Mouse (Mus musculus) midbrain, embryonic 15.5 days (tissue): ENCODE data around the gene Ttc38. TPM values are rescaled to one million over a fixed set of nuclear protein-coding genes. Genes with fewer than 3 reads are reported as not detected.
A peak's percentile ranks its signal among the peaks of the same experiment; 100 is the strongest.

Source experiments
- ATAC-seq: fragments of 200-750 bp; cut with Nextera tagmentation; replicated peaks from 2 replicates; pipeline ENCODE4 v1.8.0; 2017; ENCODE audit warnings: moderate TSS enrichment
- H3K27ac ChIP-seq: fragments of 300-500 bp; sonication (generic); 2 replicates; pipeline ENCODE4 v1.5.1; 2015; ENCODE audit warnings: mild to moderate bottlenecking, inconsistent platforms
- H3K27me3 ChIP-seq: fragments of 300-500 bp; sonication (generic); replicated peaks from 2 replicates; pipeline ENCODE4 v1.6.1; 2015; ENCODE audit warnings: inconsistent platforms
- H3K36me3 ChIP-seq: fragments of 300-500 bp; sonication (generic); replicated peaks from 2 replicates; pipeline ENCODE4 v1.6.1; 2015; ENCODE audit warnings: inconsistent platforms
- H3K4me1 ChIP-seq: fragments of 300-500 bp; sonication (generic); 2 replicates; pipeline ENCODE4 v1.6.1; 2015; ENCODE audit warnings: inconsistent platforms
- H3K4me2 ChIP-seq: fragments of 300-500 bp; sonication (generic); 2 replicates; pipeline ENCODE4 v1.6.1; 2015; ENCODE audit warnings: inconsistent platforms, mild to moderate bottlenecking, moderate library complexity
- H3K4me3 ChIP-seq: fragments of 300-500 bp; sonication (generic); 2 replicates; pipeline ENCODE4 v1.5.1; 2015; ENCODE audit warnings: mild to moderate bottlenecking, inconsistent platforms
- H3K9ac ChIP-seq: fragments of 300-500 bp; sonication (generic); 2 replicates; pipeline ENCODE4 v1.6.1; 2015; ENCODE audit warnings: mild to moderate bottlenecking, inconsistent platforms
- H3K9me3 ChIP-seq: fragments of 300-500 bp; sonication (generic); 2 replicates; pipeline ENCODE4 v1.6.1; 2016; ENCODE audit warnings: inconsistent platforms
- WGBS: fragments of 180-500 bp; shearing (Covaris S2); methylation state at CpG from one replicate; pipeline ENCODE4 v1.1.7; 2015; ENCODE audit warnings: mixed read lengths; 5-methylcytosine and 5-hydroxymethylcytosine counted together
- polyA plus RNA-seq: library from polyadenylated mRNA; unstranded; fragments of >200 nt; fragmentation: Nextera tagmentation; extraction: Ambion mirVana; gene quantifications from 2 replicates; pipeline ENCODE4 v1.2.1, GENCODE M21; 2015

Ttc38 gene
- polyA plus RNA-seq, 1 experiment from 2014 or later, result 3.3 TPM

DNA sequence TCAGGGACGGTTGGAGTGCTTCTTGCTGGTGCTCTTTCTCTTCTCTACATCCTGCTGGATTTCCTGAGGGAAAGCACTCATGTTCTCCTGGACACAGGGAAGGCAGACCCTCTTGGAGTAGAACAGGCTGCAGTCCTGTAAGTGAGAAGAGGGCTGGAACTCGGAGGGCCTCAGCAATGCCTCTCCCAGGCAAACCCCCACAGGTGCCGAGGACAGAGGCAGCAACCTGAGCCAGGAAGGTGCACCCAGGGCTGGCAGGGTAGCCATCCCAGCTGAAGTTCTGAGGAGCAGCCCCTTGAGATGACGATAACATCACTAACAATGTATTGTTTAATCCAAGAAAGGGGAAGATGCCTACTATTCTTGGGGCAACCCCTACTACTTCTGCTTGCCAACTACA lies 24.7 kb upstream of the Ttc38 start:
- WGBS, result 81% methylated on average over 4 of the region's 4 CpGs
- H3K9me3 ChIP-seq, result no peaks in the 10 kb centered on the region

DNA sequence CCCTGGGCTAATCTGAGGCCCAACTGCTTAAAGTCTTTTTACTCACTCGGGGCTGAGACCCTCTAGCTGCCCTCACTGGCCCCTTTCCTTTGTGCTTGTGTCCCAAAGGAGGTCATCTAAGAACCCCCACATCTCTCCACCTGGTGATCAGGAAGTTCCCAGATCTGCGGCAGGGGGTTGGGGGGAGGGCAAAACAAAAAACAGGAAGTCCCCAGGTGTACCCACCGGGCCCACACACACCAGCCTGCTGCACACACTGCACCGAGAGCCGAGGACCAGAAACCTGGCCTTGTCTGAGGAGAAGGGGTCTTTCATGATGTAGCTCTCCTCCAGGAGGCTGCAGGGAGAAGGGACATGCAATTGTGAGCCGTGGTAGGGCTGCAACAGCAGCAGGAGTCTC lies 24.1 kb upstream of the Ttc38 start:
- Histone ChIP-seq H3K36me3 (no peaks in the 10 kb centered on the region), H3K9ac (no peak overlapping the region), H3K4me1 (peaks cover 15% of the 10 kb centered on the region), H3K4me2 (no peak overlapping the region), H3K4me3 (no peak overlapping the region), H3K27ac (no peak overlapping the region), H3K27me3 (no peaks in the 10 kb centered on the region), H3K9me3 (no peaks in the 10 kb centered on the region)
- WGBS, result 73% methylated on average over 6 of the region's 6 CpGs
- ATAC-seq, result no peak

More for the DNA sequence above, 24.7 kb upstream of the Ttc38 start:
- no peak overlapping the region for H3K9ac ChIP-seq
- H3K4me3 ChIP-seq, result no peak overlapping the region
- H3K27me3 ChIP-seq, result no peaks in the 10 kb centered on the region
- peaks cover 15% of the 10 kb centered on the region for H3K4me1 ChIP-seq
- no peak for ATAC-seq
- H3K4me2 ChIP-seq, result no peak overlapping the region
- H3K36me3 ChIP-seq, result no peaks in the 10 kb centered on the region
- H3K27ac ChIP-seq, result no peak overlapping the region

DNA sequence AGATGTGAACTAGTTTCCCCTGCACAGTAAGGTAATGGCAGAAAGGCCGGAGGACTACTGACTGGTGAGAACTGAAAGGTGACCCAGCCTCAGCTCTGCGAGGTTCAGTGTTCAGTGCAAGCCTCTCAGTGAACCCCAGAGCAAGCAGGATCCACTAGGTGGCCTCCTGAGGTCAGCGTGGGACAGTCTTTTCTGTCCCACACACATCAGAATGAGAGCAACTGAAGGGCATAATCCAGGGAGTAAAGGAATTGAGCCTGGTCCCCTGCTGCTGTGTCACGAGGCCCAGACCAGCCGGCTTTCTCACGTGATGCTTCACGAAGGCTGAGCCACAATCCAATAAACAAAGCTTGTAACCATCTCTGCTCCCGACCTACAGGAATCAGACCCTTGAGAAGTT lies 23.7 kb upstream of the Ttc38 start:
- Histone ChIP-seq H3K27me3 (no peaks in the 10 kb centered on the region), H3K27ac (no peak overlapping the region), H3K4me1 (peaks cover 15% of the 10 kb centered on the region), H3K4me3 (no peak overlapping the region), H3K36me3 (no peaks in the 10 kb centered on the region), H3K9me3 (no peaks in the 10 kb centered on the region), H3K4me2 (no peak overlapping the region), H3K9ac (no peak overlapping the region)
- no peak for ATAC-seq
- WGBS, result 46% methylated on average over 8 of the region's 8 CpGs

DNA sequence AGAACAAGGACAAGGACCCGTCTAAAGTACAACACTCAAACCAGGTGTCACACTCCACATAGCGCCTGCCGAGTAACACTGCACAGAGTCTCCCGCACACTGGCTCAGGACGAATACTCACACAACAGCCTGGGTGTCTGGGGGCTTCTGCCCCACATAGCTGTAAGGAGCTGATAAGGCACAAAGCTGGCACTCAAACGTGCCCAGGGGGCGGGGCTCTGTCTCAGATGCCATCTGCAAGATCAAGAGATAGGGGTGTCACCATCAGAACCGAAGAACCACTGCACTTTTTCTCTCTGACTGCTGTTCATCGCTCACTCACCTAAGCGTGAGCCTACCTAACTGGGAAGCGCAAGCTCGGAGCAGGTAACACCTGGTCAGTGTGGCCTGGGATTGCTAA lies 23.0 kb upstream of the Ttc38 start:
- H3K27ac ChIP-seq, result no peak overlapping the region
- no peak overlapping the region for H3K4me2 ChIP-seq
- peaks cover 15% of the 10 kb centered on the region for H3K4me1 ChIP-seq
- H3K9ac ChIP-seq, result no peak overlapping the region
- H3K36me3 ChIP-seq, result no peaks in the 10 kb centered on the region
- no peak overlapping the region for H3K4me3 ChIP-seq
- 85% methylated on average over 12 of the region's 12 CpGs for WGBS
- no peak for ATAC-seq
- H3K27me3 ChIP-seq, result no peaks in the 10 kb centered on the region
- H3K9me3 ChIP-seq, result no peaks in the 10 kb centered on the region

DNA sequence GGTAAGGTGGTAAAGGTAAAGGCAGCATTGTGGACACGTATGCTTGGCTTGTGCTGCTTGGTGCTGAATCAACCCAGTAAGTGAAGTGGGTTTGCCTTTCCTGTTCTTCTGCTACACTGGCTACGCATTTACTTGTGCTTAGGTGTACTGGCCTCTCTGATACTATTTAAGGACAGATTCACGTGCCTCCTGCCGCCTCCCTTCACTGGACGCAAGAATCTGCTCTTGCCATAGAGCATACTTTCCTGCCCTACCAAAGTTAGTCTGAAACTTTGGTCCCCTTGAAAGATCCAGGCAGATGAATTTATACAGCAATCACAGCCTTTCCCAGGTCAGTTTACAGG lies 21.7 kb upstream of the Ttc38 start:
- Histone ChIP-seq H3K27me3 (no peaks in the 10 kb centered on the region), H3K4me2 (peak overlapping the region; percentile 84), H3K4me3 (peak overlapping the region; percentile 92), H3K27ac (peak overlapping the region; percentile 91; the same call in 1 of the 2 replicates), H3K36me3 (no peaks in the 10 kb centered on the region), H3K9me3 (no peaks in the 10 kb centered on the region), H3K4me1 (peaks cover 15% of the 10 kb centered on the region), H3K9ac (peak overlapping the region; percentile 74; the same call in 1 of the 2 replicates)
- WGBS, result 85% methylated on average over 5 of the region's 5 CpGs
- no peak for ATAC-seq

DNA sequence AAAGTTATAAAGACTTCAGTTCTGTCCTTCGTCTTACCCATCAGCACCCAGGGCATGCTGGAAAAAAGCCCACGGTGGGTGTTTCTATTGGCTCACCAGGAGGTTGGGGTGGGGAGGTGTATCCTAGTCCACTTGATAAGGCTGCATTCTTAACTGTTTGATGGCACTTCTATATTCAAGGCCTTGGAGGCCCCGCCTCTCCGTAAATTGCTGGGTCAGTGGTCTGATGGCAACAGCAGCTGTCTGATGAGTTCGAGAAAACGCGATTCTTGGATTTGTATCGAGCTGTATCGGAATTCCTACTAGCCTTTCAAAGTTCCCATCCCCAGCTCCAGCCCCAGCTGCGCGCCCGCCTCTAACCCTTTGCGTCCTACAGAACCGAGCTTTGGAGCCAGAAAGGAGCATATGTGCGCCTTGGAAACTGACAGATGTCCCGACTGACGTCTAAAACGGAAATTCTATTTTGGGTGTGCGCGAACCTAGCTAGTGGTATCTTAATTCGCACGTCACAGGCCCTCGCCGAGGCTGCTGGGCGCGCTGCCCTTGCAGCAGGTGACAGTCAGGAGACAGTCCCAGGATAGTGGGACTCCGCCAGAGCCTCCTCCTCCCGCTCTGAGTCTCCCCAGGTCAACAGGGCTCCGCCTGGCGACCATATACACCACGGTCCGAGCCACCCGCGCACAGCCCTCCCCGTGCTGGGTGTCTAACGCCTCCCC lies 21.1 kb upstream of the Ttc38 start:
- H3K4me3 ChIP-seq, result peak overlapping the region; percentile 92
- H3K4me2 ChIP-seq, result peak overlapping the region; percentile 84
- no peaks in the 10 kb centered on the region for H3K9me3 ChIP-seq
- peaks cover 15% of the 10 kb centered on the region for H3K4me1 ChIP-seq
- no peaks in the 10 kb centered on the region for H3K27me3 ChIP-seq
- H3K9ac ChIP-seq, result peak overlapping the region; percentile 74
- WGBS, result 5% methylated on average over 35 of the region's 36 CpGs
- H3K36me3 ChIP-seq, result no peaks in the 10 kb centered on the region
- ATAC-seq, result peak; percentile 89
- H3K27ac ChIP-seq, result peak overlapping the region; percentile 91

DNA sequence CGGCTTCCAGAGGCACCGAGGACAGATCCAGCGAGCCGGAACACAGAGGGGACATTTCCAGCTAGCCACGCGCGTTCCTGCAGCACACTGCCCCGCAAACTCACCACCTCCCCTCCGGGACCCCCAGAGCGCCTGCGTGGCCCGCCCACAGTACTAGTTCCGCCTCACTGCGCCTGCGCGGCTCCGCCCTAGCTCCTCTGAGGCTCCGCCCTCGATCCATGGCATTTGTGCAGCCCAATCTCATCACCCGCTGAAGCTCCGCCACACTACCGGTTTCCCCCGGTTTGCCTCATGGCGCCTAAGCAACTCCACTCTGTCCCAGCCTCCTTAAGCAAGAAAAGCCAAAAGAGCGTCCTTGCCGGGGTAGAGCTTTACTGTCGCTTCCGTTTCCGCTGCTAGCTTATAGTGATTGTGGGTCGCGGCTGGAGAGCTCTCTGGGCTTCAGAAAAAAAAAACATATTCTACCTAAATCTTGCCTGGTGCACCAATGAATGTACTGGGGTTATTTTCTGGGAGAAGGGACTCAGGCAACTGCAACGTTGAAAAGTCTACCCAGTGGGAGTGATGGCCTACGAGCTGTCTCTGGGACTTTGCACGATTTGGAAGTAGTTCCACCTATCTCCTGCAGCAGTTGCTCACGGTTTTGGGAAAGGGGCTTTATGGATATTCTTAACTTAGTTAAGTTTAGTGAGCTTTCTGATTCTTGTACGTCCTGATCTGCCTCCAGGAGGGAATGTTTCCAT lies 20.4 kb upstream of the Ttc38 start, which contains the start of gene Cdpf1:
Gene Cdpf1, minus strand, starts transcription at position 163 of the 743 bp plus-strand sequence.
- Histone ChIP-seq H3K27me3 (no peaks in the 10 kb centered on the region), H3K9ac (peak within 1 kb of the TSS; percentile 74), H3K4me1 (peaks cover 15% of the 10 kb centered on the region), H3K27ac (peak within 1 kb of the TSS; percentile 91), H3K36me3 (no peaks in the 10 kb centered on the region), H3K4me2 (peak within 1 kb of the TSS; percentile 84), H3K4me3 (peak within 1 kb of the TSS; percentile 92), H3K9me3 (no peaks in the 10 kb centered on the region)
- ATAC-seq, result peak; percentile 96
- 2% methylated on average over 36 of the region's 36 CpGs for WGBS

DNA sequence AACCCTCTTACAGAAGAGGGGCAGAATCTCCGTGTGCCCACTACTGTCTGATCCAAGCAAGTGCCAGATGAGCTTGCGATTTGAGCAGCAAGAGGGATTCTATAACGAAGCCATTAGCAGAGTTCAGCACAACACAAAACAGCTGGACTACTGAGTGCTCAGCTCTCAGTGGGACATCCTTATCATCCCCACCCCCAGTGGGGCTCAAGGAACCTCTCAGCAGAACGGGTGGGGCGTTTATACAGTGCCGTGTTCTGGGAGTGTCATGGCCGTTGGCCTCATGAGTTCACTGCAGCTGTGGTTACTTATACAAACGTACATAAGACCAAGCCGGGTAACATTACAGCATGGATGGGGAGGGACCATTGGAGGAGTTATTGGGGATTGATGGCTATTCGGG lies 18.7 kb upstream of the Ttc38 start:
- Histone ChIP-seq H3K9me3 (no peaks in the 10 kb centered on the region), H3K4me3 (no peak overlapping the region), H3K27ac (no peak overlapping the region), H3K36me3 (no peaks in the 10 kb centered on the region), H3K4me1 (peaks cover 15% of the 10 kb centered on the region), H3K27me3 (no peaks in the 10 kb centered on the region), H3K9ac (no peak overlapping the region), H3K4me2 (no peak overlapping the region)
- ATAC-seq, result no peak
- 74% methylated on average over 10 of the region's 10 CpGs for WGBS

DNA sequence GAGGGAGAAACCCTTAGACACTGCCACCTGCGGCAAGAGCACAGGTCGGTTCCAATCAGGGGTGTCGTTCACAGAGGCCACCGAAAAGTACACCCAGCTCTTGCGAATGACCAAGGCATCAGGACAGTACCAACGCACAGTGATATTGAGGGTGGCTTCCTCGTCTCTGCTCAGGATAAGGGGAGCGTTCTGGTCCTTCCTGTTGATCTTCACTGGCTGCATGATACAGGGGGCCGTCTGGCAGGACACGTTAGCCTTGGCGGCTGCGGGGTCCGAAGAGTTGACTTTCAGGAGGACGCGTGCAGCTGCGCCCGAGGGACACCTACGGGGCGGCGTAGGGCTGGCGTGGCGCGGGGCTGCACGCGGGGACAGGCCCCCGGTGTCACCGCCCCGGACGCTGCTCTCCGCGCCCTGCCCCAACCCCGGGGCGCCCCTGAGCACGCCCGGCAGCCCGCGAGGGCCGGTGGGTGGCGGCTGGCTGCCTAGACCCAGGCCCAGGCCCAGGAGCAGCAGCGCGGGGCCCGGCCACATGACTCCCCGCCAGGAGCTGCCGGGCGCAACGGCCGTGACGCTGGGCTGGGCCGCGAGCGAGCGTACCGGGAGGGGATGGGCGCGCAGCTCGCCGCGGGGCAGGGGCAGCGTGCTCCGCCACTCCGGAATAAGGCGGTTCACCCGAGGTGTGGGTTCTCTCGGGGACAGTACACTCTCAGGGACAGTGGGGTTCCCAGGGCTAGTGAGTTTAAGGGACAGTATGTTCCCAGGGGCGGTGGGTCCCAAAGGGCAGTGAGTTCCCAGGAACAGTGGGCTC lies 10.7 kb upstream of the Ttc38 start, which contains the start of gene Pkdrej:
Gene Pkdrej, minus strand, starts transcription at position 532 of the 808 bp plus-strand sequence.
- peak; percentile 63; the same call in 1 of the 2 replicates for ATAC-seq
- 2% methylated on average over 62 of the region's 65 CpGs for whole genome bisulfite sequencing
- peak within 1 kb of the TSS; percentile 43 for H3K9ac ChIP-seq

DNA sequence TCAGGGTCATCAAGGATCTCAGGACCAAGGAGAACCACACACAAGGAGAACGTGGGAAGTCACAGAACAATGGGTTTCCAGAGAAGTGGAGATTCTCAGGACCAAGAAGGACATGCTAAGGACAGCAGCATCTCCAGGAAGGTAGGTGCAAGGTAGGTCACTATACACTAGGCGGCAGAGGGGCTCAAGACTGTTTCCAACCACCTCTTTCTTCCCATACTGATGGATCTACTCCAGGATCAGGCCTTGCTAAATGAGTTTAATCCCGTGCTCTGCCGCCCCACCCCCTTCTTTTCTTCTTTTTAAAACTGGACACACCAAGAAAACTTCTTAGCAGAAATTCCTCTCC lies 10.1 kb upstream of the Ttc38 start:
- H3K36me3 ChIP-seq, result no peaks in the 10 kb centered on the region
- H3K4me1 ChIP-seq, result no peaks in the 10 kb centered on the region; the same call in 1 of the 2 replicates
- no peak overlapping the region for H3K27ac ChIP-seq
- 8% methylated on average over 4 of the region's 4 CpGs for WGBS
- H3K4me3 ChIP-seq, result peak overlapping the region; percentile 41
- peak overlapping the region; percentile 43; the same call in 1 of the 2 replicates for H3K9ac ChIP-seq
- peaks cover 13% of the 10 kb centered on the region for H3K27me3 ChIP-seq
- H3K9me3 ChIP-seq, result no peaks in the 10 kb centered on the region
- peak; percentile 66; the same call in 1 of the 2 replicates for ATAC-seq
- H3K4me2 ChIP-seq, result peak overlapping the region; percentile 75

More for the DNA sequence above, 10.7 kb upstream of the Ttc38 start, which contains the start of gene Pkdrej:
- H3K9me3 ChIP-seq, result no peaks in the 10 kb centered on the region
- H3K27me3 ChIP-seq, result peaks cover 13% of the 10 kb centered on the region
- no peak within 1 kb of the TSS for H3K27ac ChIP-seq
- no peaks in the 10 kb centered on the region; the same call in 1 of the 2 replicates for H3K4me1 ChIP-seq
- peak within 1 kb of the TSS; percentile 75 for H3K4me2 ChIP-seq
- H3K36me3 ChIP-seq, result no peaks in the 10 kb centered on the region
- peak within 1 kb of the TSS; percentile 41 for H3K4me3 ChIP-seq

DNA sequence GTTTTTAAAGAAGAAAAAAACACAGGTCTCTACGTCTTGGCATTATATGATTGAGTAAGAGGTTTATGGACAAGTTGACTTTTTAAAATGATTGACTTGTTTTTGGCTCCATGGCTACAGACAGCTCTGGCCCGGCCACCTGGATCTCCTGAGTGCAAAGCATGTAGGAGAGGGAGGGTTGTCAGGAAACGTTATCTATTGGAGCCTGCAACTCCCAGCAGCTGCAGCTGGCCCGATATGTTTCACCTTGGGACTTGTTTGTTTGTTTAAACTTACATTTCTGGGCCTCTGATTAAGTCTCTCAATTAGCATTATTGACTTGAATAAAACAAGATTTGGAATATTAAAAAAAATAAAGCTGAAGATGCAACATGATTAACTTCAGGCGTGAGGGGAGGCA lies 5.4 kb upstream of the Ttc38 start:
- no peaks in the 10 kb centered on the region for H3K36me3 ChIP-seq
- 74% methylated on average over 5 of the region's 5 CpGs for WGBS
- no peak overlapping the region for H3K9ac ChIP-seq
- no peaks in the 10 kb centered on the region; the same call in 1 of the 2 replicates for H3K27me3 ChIP-seq
- H3K27ac ChIP-seq, result no peak overlapping the region
- no peak overlapping the region for H3K4me2 ChIP-seq
- no peak overlapping the region for H3K4me3 ChIP-seq
- H3K4me1 ChIP-seq, result peaks cover 5% of the 10 kb centered on the region
- ATAC-seq, result no peak
- no peaks in the 10 kb centered on the region for H3K9me3 ChIP-seq

DNA sequence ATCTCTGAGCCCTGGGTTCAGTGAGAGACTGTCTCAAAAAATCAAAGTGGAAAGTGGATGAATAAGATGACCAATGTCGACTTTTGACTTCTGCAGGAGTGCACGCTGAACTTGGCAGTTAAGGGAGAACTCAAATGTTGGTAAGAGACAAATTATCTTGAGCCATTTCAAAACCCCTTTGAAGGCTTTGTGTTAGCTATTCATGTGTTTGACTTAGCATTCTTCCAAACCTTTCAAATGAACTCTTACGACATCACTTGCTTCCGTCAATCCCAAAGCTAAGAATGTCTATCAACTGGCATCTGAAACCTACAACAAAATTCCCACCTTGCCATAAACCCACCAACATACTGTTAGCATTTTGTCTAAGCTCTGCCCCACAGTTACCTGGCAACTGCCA lies 4.0 kb upstream of the Ttc38 start:
- Histone ChIP-seq H3K27ac (no peak overlapping the region), H3K9me3 (no peaks in the 10 kb centered on the region), H3K9ac (no peak overlapping the region), H3K27me3 (no peaks in the 10 kb centered on the region), H3K4me1 (peaks cover 12% of the 10 kb centered on the region), H3K36me3 (no peaks in the 10 kb centered on the region), H3K4me2 (no peak overlapping the region), H3K4me3 (no peak overlapping the region)
- no peak for ATAC-seq
- 87% methylated on average over 4 of the region's 4 CpGs for WGBS
